In genomic region chr17:31743656-31744055, GRCm38 (mm10) we compare ENCODE assay signal across 30 mouse cellular contexts.
"Had no signal": no experiment of that assay in that cellular context is flagged by ENCODE, and none has a peak within 500 bp of the region (broad histone marks: within the 10 kb centered on the region; RNA-seq: fewer than 3 reads in every experiment).

No protein-coding gene starts in this region.

- H3K9ac ChIP-seq: limb, embryonic 12.5 days; limb, embryonic 13.5 days; limb, embryonic 15.5 days; liver, embryonic 12.5 days; liver, embryonic 13.5 days; liver, embryonic 14.5 days; liver, embryonic 15.5 days; liver, postnatal 0 days; lung, embryonic 14.5 days; lung, embryonic 15.5 days; midbrain, embryonic 12.5 days; midbrain, embryonic 13.5 days; midbrain, embryonic 15.5 days; neural tube, embryonic 12.5 days had no signal

- H3K9me3 ChIP-seq: limb, embryonic 10.5 days; limb, embryonic 12.5 days; limb, embryonic 13.5 days; limb, embryonic 15.5 days; liver, embryonic 12.5 days; liver, embryonic 13.5 days; liver, embryonic 15.5 days; lung, embryonic 15.5 days; midbrain, embryonic 10.5 days; midbrain, embryonic 12.5 days; midbrain, embryonic 13.5 days; midbrain, embryonic 15.5 days had no signal

- H3K4me1 ChIP-seq: midbrain, embryonic 12.5 days had no signal

- H3K27me3 ChIP-seq: limb, embryonic 12.5 days; limb, embryonic 13.5 days; limb, embryonic 15.5 days; liver, embryonic 12.5 days; liver, embryonic 13.5 days; liver, embryonic 15.5 days; lung, embryonic 15.5 days; midbrain, embryonic 12.5 days; midbrain, embryonic 13.5 days; midbrain, embryonic 15.5 days; neural tube, embryonic 12.5 days had no signal

- DNase-seq: left cerebral cortex, postnatal 4 days; liver; liver, embryonic 13.5 days; liver, postnatal 0 days; lung, adult 18-20 months; lung, adult 2 months; lung, embryonic 14.5 days; lung, postnatal 10 days; lung, postnatal 14 days; lung, postnatal 36 days; lung, postnatal 4 days had no signal

- H3K36me3 ChIP-seq: limb, embryonic 10.5 days; limb, embryonic 12.5 days; limb, embryonic 13.5 days; limb, embryonic 15.5 days; liver, embryonic 12.5 days; liver, embryonic 13.5 days; liver, embryonic 15.5 days; lung, embryonic 15.5 days; midbrain, embryonic 10.5 days; midbrain, embryonic 12.5 days; midbrain, embryonic 13.5 days; midbrain, embryonic 15.5 days; neural tube, embryonic 12.5 days had no signal

- ATAC-seq: liver, embryonic 12.5 days; liver, postnatal 0 days; lung, postnatal 0 days; midbrain, embryonic 13.5 days; midbrain, embryonic 15.5 days; midbrain, embryonic 16.5 days had no signal

- H3K27ac ChIP-seq: limb, embryonic 10.5 days; limb, embryonic 12.5 days; limb, embryonic 13.5 days; limb, embryonic 15.5 days; liver, embryonic 12.5 days; liver, embryonic 13.5 days; liver, embryonic 14.5 days; liver, embryonic 15.5 days; lung, embryonic 15.5 days; macrophage; midbrain, embryonic 10.5 days; midbrain, embryonic 12.5 days; midbrain, embryonic 13.5 days; midbrain, embryonic 15.5 days; neural tube, embryonic 12.5 days had no signal

- H3K4me2 ChIP-seq: limb, embryonic 12.5 days; limb, embryonic 13.5 days; limb, embryonic 15.5 days; liver, embryonic 11.5 days; liver, embryonic 12.5 days; liver, embryonic 13.5 days; liver, embryonic 15.5 days; lung, embryonic 14.5 days; lung, embryonic 15.5 days; midbrain, embryonic 12.5 days; midbrain, embryonic 13.5 days; midbrain, embryonic 15.5 days; neural tube, embryonic 12.5 days had no signal

- H3K4me3 ChIP-seq: limb, embryonic 10.5 days; limb, embryonic 12.5 days; limb, embryonic 13.5 days; limb, embryonic 15.5 days; liver, embryonic 12.5 days; liver, embryonic 13.5 days; liver, embryonic 15.5 days; lung, embryonic 15.5 days; megakaryocyte, embryonic 14.5 days; midbrain, embryonic 10.5 days; midbrain, embryonic 12.5 days; midbrain, embryonic 13.5 days; midbrain, embryonic 15.5 days; myocyte; neural tube, embryonic 12.5 days had no signal
